Mouse (Mus musculus) B cell, adult 2 months (primary cell): ENCODE results near the gene Prss16.

ENCODE experiments used
- DNase-seq, 2 experiments: peaks; one replicate each; pipeline ENCODE4 v3.0.0; 2022

The Prss16 gene

GRCm38 (mm10) chr13:21969816-21970215 is 39.7 kb downstream of the Prss16 start:
- no peak for DNase-seq

DNA sequence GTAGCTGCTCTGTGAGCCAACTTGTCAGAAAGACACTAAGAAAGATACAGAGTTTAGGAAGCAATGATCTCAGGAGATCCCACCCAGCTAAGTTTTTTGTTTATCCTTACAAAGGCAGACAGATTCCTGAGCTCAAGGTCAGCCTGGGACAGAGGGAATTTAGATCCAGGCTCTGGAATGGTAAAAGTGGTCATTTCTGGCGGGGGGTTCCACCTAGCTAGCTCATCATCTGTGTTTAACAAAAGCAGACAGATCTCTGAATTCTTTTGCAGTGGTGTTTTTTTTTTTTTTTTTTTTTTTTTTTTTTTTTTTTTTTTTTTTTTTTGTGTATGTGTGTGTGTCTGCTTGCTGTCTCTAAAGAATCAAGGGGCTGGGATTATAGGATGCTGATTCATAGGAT is 40.3 kb downstream of the Prss16 start:
- DNase-seq: no peak
